Mouse (Mus musculus): ENCODE data around the gene 1700034I23Rik.
"Not testable (repeated sequence)": the region's sequence is repeated elsewhere in the genome, so short reads cannot be mapped to it uniquely, and the experiment has no call there.

The 1700034I23Rik gene

DNA sequence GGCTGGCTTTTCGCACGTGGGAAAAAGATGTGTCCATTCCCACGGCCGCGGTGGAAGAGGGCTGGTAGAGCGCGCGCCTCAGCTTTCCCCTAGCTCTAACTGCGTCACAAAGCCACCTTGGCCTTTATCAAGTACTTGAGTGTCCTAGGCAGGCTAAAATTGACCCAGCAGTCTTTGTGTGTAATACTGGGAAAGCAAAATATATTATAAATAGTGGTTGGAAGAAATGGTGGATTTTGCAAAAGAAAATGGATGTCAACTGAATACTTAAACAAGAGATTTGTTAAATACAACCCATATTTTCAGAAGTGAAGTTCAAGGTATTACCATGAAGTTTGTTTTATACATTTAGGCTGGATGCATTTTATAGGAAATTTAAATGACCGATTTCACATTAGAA, at the start of gene 1700034I23Rik:
TSS of gene 1700034I23Rik (minus strand) at position 101 of the 400 bp plus-strand sequence.
- not testable (repeated sequence) for DNase-seq (ENCODE audit: low spot score)

DNA sequence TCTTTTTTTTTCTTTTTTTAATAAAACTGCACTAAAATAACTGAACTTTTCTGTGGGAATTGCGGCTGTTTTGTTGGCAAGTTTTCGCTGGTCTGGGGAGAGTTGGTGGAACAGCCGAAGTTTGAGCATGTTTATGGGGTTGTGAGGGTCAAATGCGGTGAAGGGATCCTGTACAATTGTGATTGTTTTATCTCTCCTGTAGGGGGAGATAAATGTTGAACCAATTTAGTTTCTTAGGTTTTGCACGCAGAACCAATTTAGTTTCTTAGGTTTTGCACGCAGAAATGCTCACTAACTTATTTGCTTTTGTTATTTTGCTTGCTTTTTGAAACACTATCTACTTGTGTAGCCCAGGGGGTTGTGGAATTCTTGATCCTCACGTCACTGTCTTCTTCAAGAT, 49.0 kb upstream of the 1700034I23Rik start:
- no peak for DNase-seq (ENCODE audit: low spot score)

DNA sequence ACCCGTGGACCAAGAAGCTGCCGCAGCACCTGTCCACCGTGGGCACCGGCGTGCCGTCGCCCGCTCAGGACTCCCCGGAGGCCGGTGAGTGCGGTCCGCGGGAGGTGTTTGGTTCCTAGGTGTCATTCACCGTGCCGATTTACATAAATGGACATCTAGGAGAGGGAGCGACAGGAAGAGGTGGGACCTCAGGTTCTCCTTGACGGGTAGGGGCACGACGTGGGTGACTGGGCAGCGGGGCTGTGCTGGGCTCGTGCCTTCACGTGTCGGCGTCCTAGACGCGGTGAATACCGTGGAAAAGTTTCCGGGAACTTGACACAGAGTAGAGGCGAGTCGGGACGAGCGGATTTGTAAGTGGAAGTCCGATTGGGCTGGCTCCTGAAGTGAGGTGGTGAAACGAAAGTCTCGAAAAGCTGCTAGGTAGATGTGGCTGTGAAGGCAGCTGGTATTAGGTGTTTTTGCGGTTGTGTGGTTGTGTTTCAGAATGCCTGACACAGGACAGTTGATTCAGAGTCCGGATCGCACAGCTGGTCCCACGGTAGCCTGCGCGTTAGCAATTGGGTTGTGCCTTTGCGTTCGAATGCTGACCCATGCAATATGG, 48.4 kb upstream of the 1700034I23Rik start:
- peak; percentile 76 for DNase-seq (ENCODE audit: low spot score)

DNA sequence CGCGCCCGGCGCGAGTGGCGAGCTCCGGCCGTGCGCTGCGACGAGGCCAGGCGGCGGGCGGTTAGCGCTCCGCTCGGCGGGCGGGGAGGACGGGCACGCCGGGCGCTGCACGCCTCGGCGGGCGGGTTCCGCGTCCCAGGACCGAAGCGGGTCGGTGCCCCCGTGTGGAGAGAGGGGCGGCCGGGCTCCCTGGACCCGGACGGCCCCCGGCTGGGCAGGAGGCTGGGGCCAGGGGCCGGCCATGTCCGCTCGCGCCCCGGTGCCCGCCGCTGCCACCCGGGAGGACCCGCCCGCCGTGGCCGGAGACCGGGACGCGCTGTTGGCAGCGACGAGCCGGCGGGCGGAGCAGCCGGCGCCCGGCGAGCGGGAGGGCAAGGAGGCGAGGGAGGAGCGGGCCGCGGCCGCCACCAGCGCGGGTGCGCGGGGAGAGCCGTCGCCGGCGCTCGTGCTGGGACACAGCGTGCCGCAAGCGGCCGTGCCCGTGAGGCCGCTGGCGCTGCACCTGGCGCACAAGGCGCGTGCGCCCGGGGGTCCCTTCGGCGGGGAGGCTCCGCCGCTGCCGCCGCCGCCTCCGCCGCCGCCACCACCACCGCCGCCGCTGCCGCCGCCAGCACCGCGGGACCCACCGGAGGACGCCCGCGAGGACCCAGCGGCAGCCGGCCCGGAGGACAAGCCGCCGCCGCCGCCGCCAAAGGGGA, 47.7 kb upstream of the 1700034I23Rik start:
- DNase-seq (ENCODE audit: low spot score), result peak; percentile 67

DNA sequence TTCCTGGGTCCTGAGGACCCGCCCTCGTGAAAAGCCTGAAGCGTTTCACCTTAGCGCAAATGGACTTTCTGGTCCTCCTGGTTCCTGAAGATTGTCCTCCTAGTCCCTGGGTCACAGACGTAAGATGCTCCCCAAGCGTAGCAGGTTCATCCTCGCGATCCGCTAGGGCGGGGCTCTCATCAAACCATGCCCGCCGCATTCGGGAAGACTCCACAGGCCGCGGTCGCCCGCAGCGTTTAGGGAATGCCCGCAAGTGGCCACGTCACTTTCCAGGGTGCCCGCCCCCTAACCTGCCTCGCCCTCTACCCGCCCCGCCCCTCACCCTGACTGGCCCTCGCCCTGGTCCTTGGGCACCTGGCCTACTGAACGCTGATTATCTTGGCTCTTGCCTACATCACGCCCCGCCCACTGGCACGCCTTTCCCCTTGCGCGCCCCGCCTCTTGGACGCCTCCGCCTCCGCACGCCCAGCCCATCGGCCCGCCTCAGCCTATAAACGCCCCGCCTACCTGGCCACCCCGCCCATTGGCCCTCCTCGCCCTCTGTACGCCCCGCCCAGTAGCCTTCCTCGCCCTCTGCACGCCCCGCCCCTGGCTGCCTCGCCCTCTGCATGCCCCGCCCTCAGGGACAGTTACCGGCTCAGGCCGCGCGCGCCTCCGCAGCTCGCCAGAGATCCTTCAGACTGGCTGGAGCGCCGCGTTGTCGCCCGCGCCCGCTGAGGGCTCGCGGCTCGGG, 47.0 kb upstream of the 1700034I23Rik start, which contains the start of gene Larp1b:
TSS of gene Larp1b (plus strand) at position 659 of the 733 bp plus-strand sequence.
- DNase-seq (ENCODE audit: low spot score), result peak; percentile 100

GRCm38 (mm10) chr3:40939019-40939418, 36.7 kb upstream of the 1700034I23Rik start:
- no peak for DNase-seq (ENCODE audit: low spot score)

GRCm38 (mm10) chr3:40938592-40938991, 36.2 kb upstream of the 1700034I23Rik start:
- no peak for DNase-seq (ENCODE audit: low spot score)

- no peak for DNase-seq (ENCODE audit: low spot score)
These were observed 35.8 kb upstream of the 1700034I23Rik start for GRCm38 (mm10) chr3:40938189-40938588.

DNA sequence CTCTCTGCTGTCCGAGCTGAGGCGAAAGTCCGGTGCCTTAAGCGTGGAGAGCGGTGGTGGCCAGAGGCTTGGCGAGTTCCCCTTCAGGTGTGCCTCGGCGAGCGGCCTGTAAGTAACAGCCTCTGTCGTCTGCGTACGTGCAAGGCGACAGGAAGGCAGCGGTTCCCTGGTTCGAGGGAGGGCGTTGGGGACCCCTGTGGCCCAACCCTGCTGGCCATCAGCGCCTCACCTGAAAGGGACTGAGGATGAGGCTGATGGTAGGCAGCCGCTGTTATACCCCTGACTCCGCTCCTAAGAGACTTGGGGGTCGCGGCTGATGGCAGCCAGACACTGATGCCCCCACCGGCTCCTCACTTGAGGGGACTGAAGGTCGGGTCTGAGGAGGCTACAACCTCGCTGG, 8.0 kb downstream of the 1700034I23Rik start:
- DNase-seq (ENCODE audit: low spot score), result peak; percentile 38

DNA sequence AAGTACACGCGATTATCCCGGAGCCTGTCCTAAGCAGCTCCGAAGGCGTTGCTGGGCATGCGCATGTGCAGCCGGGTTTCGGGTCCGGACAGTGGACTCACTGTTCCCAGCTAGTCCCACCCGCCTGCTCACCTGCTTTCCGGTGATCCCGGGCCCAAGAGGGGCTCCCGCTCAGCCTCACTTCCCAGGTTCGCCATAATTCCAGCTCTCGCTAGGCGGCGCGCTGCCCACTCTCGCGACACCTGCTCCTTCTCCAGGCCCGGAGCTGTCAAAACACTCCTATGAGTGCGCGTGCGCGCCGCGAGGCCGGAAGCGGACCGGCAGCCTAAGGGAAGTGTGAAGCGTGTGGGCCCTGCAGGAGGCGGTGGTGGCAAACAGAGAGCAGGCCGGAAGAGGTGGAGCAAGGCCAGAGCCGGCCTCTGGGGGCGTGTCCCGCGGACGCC, 8.5 kb downstream of the 1700034I23Rik start:
- peak; percentile 99 for DNase-seq (ENCODE audit: low spot score)

DNA sequence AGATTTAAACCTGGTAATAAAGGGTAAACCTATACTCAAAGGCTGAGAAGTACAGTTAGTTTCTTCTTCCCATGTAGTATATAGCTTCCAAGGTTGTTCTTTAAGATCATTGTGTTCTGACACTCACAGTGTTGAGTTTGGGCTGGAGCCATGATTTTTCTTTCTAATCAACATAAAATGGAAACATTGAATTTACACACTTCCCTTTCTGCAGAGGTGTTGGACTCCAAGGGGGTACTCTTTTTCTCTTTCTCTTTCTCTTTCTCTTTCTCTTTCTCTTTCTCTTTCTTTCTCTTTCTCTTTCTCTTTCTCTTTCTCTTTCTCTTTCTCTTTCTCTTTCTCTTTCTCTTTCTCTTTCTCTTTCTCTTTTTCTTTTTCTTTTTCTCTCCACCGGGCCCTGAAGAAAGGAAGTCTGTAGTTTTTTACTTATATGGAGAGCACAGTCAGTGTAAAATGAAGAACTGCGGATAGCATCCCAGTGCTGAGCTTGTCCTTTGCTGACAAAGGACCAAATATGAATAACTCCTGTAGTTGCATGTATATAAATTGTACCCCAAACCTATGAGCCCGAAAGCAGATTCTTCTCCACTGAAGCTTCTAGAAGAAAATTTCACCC, 49.1 kb downstream of the 1700034I23Rik start:
- DNase-seq (ENCODE audit: low spot score), result not testable (repeated sequence)

Measured in testis, postnatal 14 days (tissue).